Mouse (Mus musculus) CH12.LX (cell line): Measurements from ENCODE around the gene Dnmt3l. TPM values are rescaled to one million over a fixed set of nuclear protein-coding genes. Genes with fewer than 3 reads are reported as not detected.

Experiments
- DNase-seq: peaks from one replicate; pipeline ENCODE4 v3.0.0-alpha.2; 2013; ENCODE audit errors: extremely low read depth
- H3K27ac ChIP-seq: 2 replicates; pipeline ENCODE4 v1.5.1; 2012; ENCODE audit warnings: low read depth, mild to moderate bottlenecking, control low read depth, moderate library complexity; ENCODE audit not compliant: insufficient read depth
- H3K27me3 ChIP-seq: replicated peaks from 2 replicates; pipeline ENCODE3; 2012; ENCODE audit warnings: inconsistent platforms
- H3K36me3 ChIP-seq, 2 experiments: replicated peaks in 1 of 2; 2 replicates each; pipeline versions ENCODE3 to v1.6.1; 2012; ENCODE audit warnings: inconsistent platforms in 1 of 2, low read length in 1 of 2, mild to moderate bottlenecking in 1 of 2, mixed read lengths in 1 of 2, moderate library complexity in 1 of 2; ENCODE audit not compliant: control insufficient read depth in 1 of 2, insufficient read depth in 1 of 2
- H3K4me1 ChIP-seq, 2 experiments: 2 replicates each; pipeline ENCODE4 v1.6.1; 2012; ENCODE audit warnings: inconsistent platforms in 1 of 2, moderate library complexity in 1 of 2; ENCODE audit not compliant: insufficient read depth in 2 of 2, control insufficient read depth in 1 of 2
- H3K4me2 ChIP-seq: 2 replicates; pipeline ENCODE4 v1.6.1; 2012; ENCODE audit warnings: low read depth, mild to moderate bottlenecking, control low read depth; ENCODE audit not compliant: poor library complexity, insufficient read depth, severe bottlenecking
- H3K4me3 ChIP-seq, 3 experiments: fragments of 150-350 bp in 1 of 3; sonication (generic) in 1 of 3; replicated peaks in 1 of 3; 2 replicates each; pipeline versions ENCODE3 to v1.5.1; 2011 to 2012; ENCODE audit warnings: low read depth in 2 of 3, low read length in 2 of 3, mild to moderate bottlenecking in 2 of 3, moderate library complexity in 2 of 3, control low read depth in 1 of 3, improper control_type of control experiment in 1 of 3, inconsistent platforms in 1 of 3, mixed read lengths in 1 of 3; ENCODE audit not compliant: poor library complexity in 1 of 3
- H3K79me2 ChIP-seq: replicated peaks from 2 replicates; pipeline ENCODE4 v1.6.1; 2012; ENCODE audit warnings: mild to moderate bottlenecking, moderate library complexity; ENCODE audit not compliant: control insufficient read depth, poor library complexity, insufficient read depth, severe bottlenecking; ENCODE audit errors: extremely low read depth
- H3K9ac ChIP-seq: 2 replicates; pipeline ENCODE4 v1.6.1; 2012; ENCODE audit warnings: low read depth, mild to moderate bottlenecking, control low read depth, moderate library complexity; ENCODE audit not compliant: insufficient read depth
- H3K9me3 ChIP-seq: replicated peaks from 2 replicates; pipeline ENCODE3; 2012; ENCODE audit warnings: low read length, inconsistent platforms, mixed read lengths
- CHD1 ChIP-seq: IDR thresholded peaks from 2 replicates; pipeline ENCODE4 v1.6.1; 2012; ENCODE audit warnings: low read depth, low read length, improper control_type of control experiment, inconsistent platforms
- CHD2 ChIP-seq: IDR thresholded peaks from 2 replicates; pipeline ENCODE4 v1.6.1; 2011; ENCODE audit warnings: low read length, improper control_type of control experiment
- E2F4 ChIP-seq: IDR thresholded peaks from 2 replicates; pipeline ENCODE4 v1.6.1; 2011; ENCODE audit warnings: low read depth, low read length, improper control_type of control experiment; ENCODE audit not compliant: insufficient replicate concordance
- ELF1 ChIP-seq: IDR thresholded peaks from 2 replicates; pipeline ENCODE4 v1.6.1; 2014; ENCODE audit warnings: low read depth, mild to moderate bottlenecking, inconsistent platforms, low read length, improper control_type of control experiment
- ETS1 ChIP-seq: conservative IDR thresholded peaks from 2 replicates; pipeline ENCODE4 v1.6.1; 2012; ENCODE audit warnings: low read depth, mild to moderate bottlenecking, inconsistent platforms, low read length, improper control_type of control experiment, moderate library complexity
- GABPA ChIP-seq: IDR thresholded peaks from 2 replicates; pipeline ENCODE4 v1.6.1; 2012; ENCODE audit warnings: low read depth, low read length, improper control_type of control experiment, inconsistent platforms; ENCODE audit not compliant: insufficient replicate concordance
- HCFC1 ChIP-seq: IDR thresholded peaks from 2 replicates; pipeline ENCODE4 v1.6.1; 2012; ENCODE audit warnings: low read depth, mild to moderate bottlenecking, inconsistent platforms, low read length, improper control_type of control experiment
- IRF4 ChIP-seq: IDR thresholded peaks from 2 replicates; pipeline ENCODE4 v1.6.1; 2014; ENCODE audit warnings: low read depth, mild to moderate bottlenecking, inconsistent platforms, low read length, improper control_type of control experiment
- JUN ChIP-seq: IDR thresholded peaks from 2 replicates; pipeline ENCODE4 v1.6.1; 2011; ENCODE audit warnings: low read depth, mild to moderate bottlenecking, low read length, improper control_type of control experiment, moderate library complexity; ENCODE audit not compliant: insufficient read depth
- JUND ChIP-seq: conservative IDR thresholded peaks from 2 replicates; pipeline ENCODE4 v1.6.1; 2011; ENCODE audit warnings: low read depth, low read length, improper control_type of control experiment
- KAT2A ChIP-seq: IDR thresholded peaks from 2 replicates; pipeline ENCODE4 v1.6.1; 2012; ENCODE audit warnings: low read length, improper control_type of control experiment, inconsistent platforms; ENCODE audit not compliant: insufficient replicate concordance
- MAFK ChIP-seq: IDR thresholded peaks from 2 replicates; pipeline ENCODE4 v1.6.1; 2011; ENCODE audit warnings: low read length, improper control_type of control experiment; ENCODE audit not compliant: insufficient replicate concordance
- MXI1 ChIP-seq: IDR thresholded peaks from 2 replicates; pipeline ENCODE4 v1.6.1; 2011; ENCODE audit warnings: mild to moderate bottlenecking, low read depth, low read length, improper control_type of control experiment
- MYC ChIP-seq: IDR thresholded peaks from 2 replicates; pipeline ENCODE4 v1.6.1; 2011; ENCODE audit warnings: low read depth, mild to moderate bottlenecking, improper control_type of control experiment, low read length
- NELFE ChIP-seq: IDR thresholded peaks from 2 replicates; pipeline ENCODE4 v1.6.1; 2011; ENCODE audit warnings: low read depth, low read length, improper control_type of control experiment
- PAX5 ChIP-seq: IDR thresholded peaks from 2 replicates; pipeline ENCODE4 v1.6.1; 2012; ENCODE audit warnings: low read length, inconsistent platforms, mixed read lengths
- POLR2A ChIP-seq: IDR thresholded peaks from 2 replicates; pipeline ENCODE4 v1.6.1; 2011; ENCODE audit warnings: low read depth, mild to moderate bottlenecking, improper control_type of control experiment, low read length
- POLR2AphosphoS2 ChIP-seq: IDR thresholded peaks from 2 replicates; pipeline ENCODE4 v1.6.1; 2011; ENCODE audit warnings: low read depth, low read length, improper control_type of control experiment
- RAD21 ChIP-seq: IDR thresholded peaks from 2 replicates; pipeline ENCODE4 v1.6.1; 2011; ENCODE audit warnings: low read depth, mild to moderate bottlenecking, low read length, improper control_type of control experiment, moderate library complexity
- SIN3A ChIP-seq: IDR thresholded peaks from 2 replicates; pipeline ENCODE4 v1.6.1; 2012; ENCODE audit warnings: low read length, improper control_type of control experiment, inconsistent platforms
- SMC3 ChIP-seq: IDR thresholded peaks from 2 replicates; pipeline ENCODE4 v1.6.1; 2011; ENCODE audit warnings: low read depth, low read length, improper control_type of control experiment
- USF2 ChIP-seq: conservative IDR thresholded peaks from 2 replicates; pipeline ENCODE4 v1.6.1; 2011; ENCODE audit warnings: low read depth, low read length, improper control_type of control experiment
- ZC3H11A ChIP-seq: IDR thresholded peaks from 2 replicates; pipeline ENCODE4 v1.6.1; 2012; ENCODE audit warnings: low read depth, mild to moderate bottlenecking, inconsistent platforms, low read length, improper control_type of control experiment
- ZNF384 ChIP-seq: IDR thresholded peaks from 2 replicates; pipeline ENCODE4 v1.6.1; 2012; ENCODE audit warnings: low read depth, low read length, improper control_type of control experiment, inconsistent platforms
- dilution Hi-C: fragments of 300-500 bp; cut with MboI; formaldehyde crosslinking; loops from 2 replicates; pipeline ENCODE4 v1.14.3; 2020; ENCODE audit warnings: low sequenced_read_pairs; ENCODE audit not compliant: extremely low pct_unique_long_range_greater_than_20kb, extremely low pct_ligation_motif_present
- in situ Hi-C: fragments of 300-500 bp; cut with MboI; formaldehyde crosslinking; loops from 3 replicates; pipeline ENCODE4 v1.14.3; 2019; ENCODE audit warnings: low sequenced_read_pairs, low pct_ligation_motif_present, low pct_unique_long_range_greater_than_20kb, mixed read lengths
- polyA plus RNA-seq: library from polyadenylated mRNA; unstranded; fragments of >175 nt; gene quantifications from 2 replicates; pipeline ENCODE4 v1.2.1, GENCODE M21; 2012; ENCODE audit warnings: low read depth; ENCODE audit not compliant: insufficient read length
- total RNA-seq, 2 experiments: library from RNA; depleted of rRNA; stranded (reverse); fragments of 300-350 nt in 1 of 2; fragments of >200 nt in 1 of 2; gene quantifications; 2 replicates each; pipeline ENCODE4 v1.2.3; 2012 to 2014

The Dnmt3l gene
- total and polyA plus RNA-seq, 3 experiments = 0.21 to 0.23 TPM; not detected in 1

- Histone ChIP-seq H3K27me3 (peaks cover 6% of the 10 kb centered on the region), H3K79me2 (no peaks in the 10 kb centered on the region), H3K36me3 (no peaks in the 10 kb centered on the region), H3K9ac (no peak overlapping the region), H3K4me2 (no peak overlapping the region)
- dilution Hi-C loops = no loop called here
- in situ Hi-C loops = loop anchor here (25.0 kb wide), 1 partner anchor 358 kb away; no protein-coding TSS in a partner anchor
- TF ChIP-seq ETS1 (no peak), SMC3 (no peak), HCFC1 (no peak), IRF4 (no peak), RAD21 (no peak), ZC3H11A (no peak), MXI1 (no peak), ELF1 (no peak), CHD2 (no peak), NELFE (no peak), MYC (no peak), SIN3A (no peak), JUN (no peak), CHD1 (no peak), POLR2A (no peak), USF2 (no peak), E2F4 (no peak), GABPA (no peak), MAFK (no peak), JUND (no peak)
- TF ChIP-seq, all 38 proteins: peak for 0
- Histone ChIP-seq H3K4me1 (peaks cover 0 to 4% of the 10 kb centered on the region in 2 experiments; a peak in 2 of 4 replicates), H3K27ac (no peak overlapping the region), H3K9me3 (no peaks in the 10 kb centered on the region), H3K4me3 (no peak overlapping the region)
- no peak for DNase-seq
Observed at GRCm38 (mm10) chr10:78029080-78029479, 12.7 kb upstream of the Dnmt3l start.

- no peak overlapping the region for H3K27ac ChIP-seq
- no peaks in the 10 kb centered on the region for H3K36me3 ChIP-seq
- no peaks in the 10 kb centered on the region for H3K9me3 ChIP-seq
- H3K4me2 ChIP-seq = no peak overlapping the region
- peaks cover 0 to 4% of the 10 kb centered on the region in 2 experiments; a peak in 2 of 4 replicates for H3K4me1 ChIP-seq
- H3K79me2 ChIP-seq = no peaks in the 10 kb centered on the region
- H3K4me3 ChIP-seq = no peak overlapping the region
- TF ChIP-seq PAX5 = no peak
- TF ChIP-seq POLR2AphosphoS2 = no peak
- TF ChIP-seq E2F4 = no peak
- TF ChIP-seq JUND = no peak
- no peak for TF ChIP-seq CHD1
- no peak for TF ChIP-seq ZNF384
- no peak for TF ChIP-seq IRF4
- TF ChIP-seq SIN3A = no peak
- no peak for TF ChIP-seq KAT2A
- no peak for TF ChIP-seq JUN
- H3K9ac ChIP-seq = no peak overlapping the region
- dilution Hi-C loops = no loop called here
- in situ Hi-C loops = loop anchor here (5.0 to 25.0 kb wide), 2 partner anchors 135 to 355 kb away; partner anchors contain the start of gene D10Jhu81e
- no peak for DNase-seq
- peaks cover 15% of the 10 kb centered on the region for H3K27me3 ChIP-seq
Observed at GRCm38 (mm10) chr10:78031987-78032386, 9.8 kb upstream of the Dnmt3l start.
